Mouse (Mus musculus) liver, adult 2 months (tissue): ENCODE measurements around the gene Gm20388. TPM values are rescaled to one million over a fixed set of nuclear protein-coding genes. Genes with fewer than 3 reads are reported as not detected.
A peak's percentile ranks its signal among the peaks of the same experiment; 100 is the strongest.

Experiments
- DNase-seq: peaks from one replicate; pipeline ENCODE4 v3.0.0-alpha.2; 2011; ENCODE audit warnings: low read depth, low spot score; ENCODE audit errors: extremely low read depth
- H3K27ac ChIP-seq: fragments of 200-500 bp; replicated peaks from 2 replicates; pipeline ENCODE4 v1.5.1; 2012; ENCODE audit warnings: low read depth, mild to moderate bottlenecking, control low read depth, inconsistent platforms, low read length; ENCODE audit not compliant: insufficient read depth
- H3K27me3 ChIP-seq: fragments of 200-500 bp; 2 replicates; pipeline ENCODE4 v1.6.1; 2012; ENCODE audit warnings: mild to moderate bottlenecking, moderate library complexity, low read length, inconsistent platforms; ENCODE audit not compliant: control insufficient read depth, insufficient read depth
- H3K36me3 ChIP-seq: fragments of 200-500 bp; 2 replicates; pipeline ENCODE4 v1.6.1; 2012; ENCODE audit warnings: low read length, inconsistent platforms; ENCODE audit not compliant: control insufficient read depth, insufficient read depth
- H3K4me1 ChIP-seq: fragments of 200-500 bp; 2 replicates; pipeline ENCODE4 v1.6.1; 2011; ENCODE audit warnings: low read length; ENCODE audit not compliant: control insufficient read depth, insufficient read depth
- H3K4me3 ChIP-seq: fragments of 200-500 bp; 2 replicates; pipeline ENCODE4 v1.5.1; 2011; ENCODE audit warnings: low read depth, mild to moderate bottlenecking, control low read depth, low read length, moderate library complexity; ENCODE audit not compliant: insufficient read depth
- H3K79me2 ChIP-seq: fragments of 200-500 bp; 2 replicates; pipeline ENCODE4 v1.6.1; 2012; ENCODE audit warnings: inconsistent platforms, mild to moderate bottlenecking, low read length, moderate library complexity; ENCODE audit not compliant: control insufficient read depth, insufficient read depth
- H3K9ac ChIP-seq: fragments of 200-500 bp; 2 replicates; pipeline ENCODE4 v1.6.1; 2012; ENCODE audit warnings: low read depth, mild to moderate bottlenecking, control low read depth, inconsistent platforms, low read length
- CTCF ChIP-seq: fragments of 200-500 bp; IDR thresholded peaks from 2 replicates; pipeline ENCODE4 v1.5.1; 2011; ENCODE audit warnings: low read depth, low read length, control low read depth
- POLR2A ChIP-seq: fragments of 200-500 bp; IDR thresholded peaks from 2 replicates; pipeline ENCODE4 v1.6.1; 2011; ENCODE audit warnings: low read length, control low read depth; ENCODE audit not compliant: insufficient read depth; ENCODE audit errors: extremely low read depth
- WGBS: fragments of 180-500 bp; shearing (Covaris S2); methylation state at CpG from one replicate; pipeline ENCODE4 v1.1.7; 2018; 5-methylcytosine and 5-hydroxymethylcytosine counted together
- polyA plus RNA-seq: library from polyadenylated mRNA; depleted of rRNA; stranded (reverse); fragments of >200 nt; gene quantifications from 2 replicates; pipeline ENCODE4 v1.2.3, GENCODE M21; 2012
- total RNA-seq: library from RNA; depleted of rRNA; stranded (reverse); fragments of >200 nt; gene quantifications from 2 replicates; pipeline ENCODE4 v1.2.3, GENCODE M21; 2014

The Gm20388 gene
- total and polyA plus RNA-seq, 2 experiments: 6.4 to 19.9 TPM

DNA sequence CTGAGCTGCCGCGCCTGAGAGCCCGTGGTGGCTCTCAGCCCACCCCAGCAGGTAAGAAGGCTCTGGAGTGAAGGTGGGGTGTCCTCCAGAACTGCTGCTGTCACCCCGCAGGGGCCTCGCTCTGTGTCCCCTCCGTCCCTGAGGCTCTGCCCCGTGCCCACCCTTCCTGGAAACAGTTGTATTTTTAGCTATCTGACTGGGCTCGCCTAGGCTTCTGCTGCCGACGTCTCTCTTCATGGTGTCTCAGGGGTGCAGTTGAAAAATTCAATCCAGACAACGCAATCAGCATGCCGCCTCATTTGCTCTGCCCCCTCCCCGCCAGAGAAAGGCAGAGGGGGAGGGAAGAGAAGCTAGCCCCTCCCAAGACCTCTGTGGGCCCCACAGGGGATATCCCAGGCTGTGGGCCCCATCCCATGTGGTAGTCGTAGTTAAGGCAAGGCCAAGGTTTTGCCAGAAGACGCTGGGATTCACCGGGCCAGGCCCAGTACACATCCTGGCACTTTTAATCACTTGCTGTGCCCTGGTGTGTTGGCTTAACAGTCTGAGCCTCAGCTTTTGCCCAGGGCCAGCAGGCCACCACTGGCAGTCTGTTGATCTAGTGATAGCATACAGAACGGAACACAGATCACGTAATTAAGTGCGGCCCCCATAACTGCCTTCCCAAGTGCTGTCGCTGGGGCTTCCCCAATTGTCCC lies 645.7 kb downstream of the Gm20388 start:
- no peak for DNase-seq

DNA sequence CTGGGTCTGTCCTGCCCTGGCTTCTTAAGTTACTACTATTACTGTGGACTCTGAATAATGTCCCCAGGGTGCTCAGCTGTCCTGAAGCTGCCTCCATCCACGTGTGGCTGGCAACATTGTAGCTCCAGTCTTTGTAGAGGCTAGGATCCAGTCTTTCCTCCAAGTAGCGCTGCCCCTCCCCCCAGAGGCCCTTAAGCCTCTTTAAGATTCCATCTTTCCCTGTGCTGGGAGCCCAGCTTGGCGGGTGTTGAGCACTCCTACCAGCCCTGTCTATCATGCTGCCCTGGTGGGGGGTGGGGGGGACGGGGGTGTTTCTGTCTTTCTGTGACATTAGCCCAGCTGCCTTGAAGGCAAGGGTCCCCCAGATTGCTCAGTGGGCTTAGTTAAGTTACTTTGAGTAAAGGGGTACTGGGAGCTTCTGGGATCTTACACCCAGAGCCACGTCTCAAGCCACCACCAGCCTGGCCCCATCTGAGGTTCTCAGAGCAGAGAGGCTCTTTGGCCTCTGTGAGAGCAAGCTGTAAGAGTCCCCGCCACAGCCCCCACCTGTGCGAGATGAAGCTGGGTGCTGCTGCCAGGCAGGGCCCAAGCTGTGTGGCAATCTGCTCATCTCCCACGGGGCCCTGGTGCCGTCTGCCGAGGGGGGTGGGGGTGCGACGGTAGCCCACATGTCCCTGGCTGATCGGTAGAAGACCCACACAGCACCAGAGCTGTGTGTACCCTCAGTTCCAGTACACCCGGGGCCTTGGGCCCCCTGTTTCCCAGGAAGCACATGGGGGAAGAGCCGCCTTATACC lies 646.7 kb downstream of the Gm20388 start:
- 78% methylated on average over 15 of the region's 15 CpGs for WGBS
- H3K79me2 ChIP-seq: peaks cover 50% of the 10 kb centered on the region
- no peak for TF ChIP-seq POLR2A
- TF ChIP-seq CTCF: no peak
- H3K4me1 ChIP-seq: peaks cover 2% of the 10 kb centered on the region
- no peak for DNase-seq
- H3K36me3 ChIP-seq: no peaks in the 10 kb centered on the region
- no peak overlapping the region for H3K27ac ChIP-seq
- H3K27me3 ChIP-seq: no peaks in the 10 kb centered on the region
- H3K9ac ChIP-seq: no peak overlapping the region
- H3K4me3 ChIP-seq: no peak overlapping the region

More for the DNA sequence above, 645.7 kb downstream of the Gm20388 start:
- WGBS: 94% methylated on average over 20 of the region's 20 CpGs
- H3K79me2 ChIP-seq: peaks cover 60% of the 10 kb centered on the region
- H3K9ac ChIP-seq: no peak overlapping the region
- no peak overlapping the region for H3K4me3 ChIP-seq
- TF ChIP-seq POLR2A (no peak), CTCF (no peak)
- H3K27me3 ChIP-seq: no peaks in the 10 kb centered on the region
- H3K36me3 ChIP-seq: no peaks in the 10 kb centered on the region
- H3K27ac ChIP-seq: no peak overlapping the region
- peaks cover 2% of the 10 kb centered on the region for H3K4me1 ChIP-seq

DNA sequence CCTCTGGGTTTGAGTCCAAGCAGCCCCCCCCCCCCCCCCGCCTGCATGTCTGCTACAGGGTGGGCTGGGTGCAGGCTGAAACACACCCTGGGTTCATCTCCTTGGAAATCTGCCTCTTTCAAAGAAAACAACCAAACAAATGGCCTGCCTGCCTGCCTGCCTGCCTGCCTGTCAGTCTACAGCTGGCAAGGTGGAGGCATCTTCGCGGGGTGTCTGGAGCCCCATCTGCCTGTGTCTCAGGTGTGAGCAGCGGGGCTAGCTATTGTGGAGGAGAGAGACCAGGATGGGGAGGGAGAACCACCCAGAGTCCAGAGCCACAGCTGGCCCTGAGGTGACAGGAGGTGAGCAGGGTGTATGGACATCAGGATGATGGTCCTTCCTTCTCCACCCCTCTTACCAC lies 647.5 kb downstream of the Gm20388 start:
- H3K36me3 ChIP-seq: no peaks in the 10 kb centered on the region
- TF ChIP-seq CTCF (no peak), POLR2A (no peak)

DNA sequence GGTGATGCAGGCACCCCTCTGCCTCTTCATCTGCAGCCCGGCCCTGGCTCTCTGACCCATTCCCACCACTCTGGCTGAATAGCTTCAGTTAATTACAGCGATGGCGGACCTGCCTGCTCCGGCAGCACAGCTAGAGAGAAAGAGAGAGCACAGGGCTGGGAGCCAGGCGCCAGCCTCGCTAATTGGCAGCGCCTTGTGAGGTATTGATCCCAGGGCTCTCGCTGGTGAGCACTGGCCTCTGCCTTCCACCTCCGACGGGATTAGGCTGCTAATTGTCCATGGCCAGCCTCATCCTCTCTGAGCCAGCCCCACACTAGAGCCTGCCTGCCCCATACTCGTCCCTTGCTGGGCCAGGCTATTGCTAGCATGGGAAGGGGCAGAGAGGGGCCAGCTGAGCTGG lies 649.0 kb downstream of the Gm20388 start:
- peak; percentile 67 for DNase-seq
- H3K79me2 ChIP-seq: peaks cover 31% of the 10 kb centered on the region
- WGBS: 31% methylated on average over 11 of the region's 11 CpGs
- H3K4me1 ChIP-seq: peaks cover 3% of the 10 kb centered on the region
- no peaks in the 10 kb centered on the region for H3K27me3 ChIP-seq
- H3K9ac ChIP-seq: no peak overlapping the region
- H3K27ac ChIP-seq: no peak overlapping the region
- TF ChIP-seq POLR2A (no peak), CTCF (peak; percentile 60)
- no peak overlapping the region for H3K4me3 ChIP-seq
- H3K36me3 ChIP-seq: no peaks in the 10 kb centered on the region

More for the DNA sequence above, 647.5 kb downstream of the Gm20388 start:
- Histone ChIP-seq H3K79me2 (peaks cover 42% of the 10 kb centered on the region), H3K9ac (no peak overlapping the region), H3K27ac (no peak overlapping the region), H3K4me3 (no peak overlapping the region), H3K27me3 (no peaks in the 10 kb centered on the region), H3K4me1 (peaks cover 2% of the 10 kb centered on the region)
- WGBS: 92% methylated on average over 4 of the region's 4 CpGs
- no peak for DNase-seq

DNA sequence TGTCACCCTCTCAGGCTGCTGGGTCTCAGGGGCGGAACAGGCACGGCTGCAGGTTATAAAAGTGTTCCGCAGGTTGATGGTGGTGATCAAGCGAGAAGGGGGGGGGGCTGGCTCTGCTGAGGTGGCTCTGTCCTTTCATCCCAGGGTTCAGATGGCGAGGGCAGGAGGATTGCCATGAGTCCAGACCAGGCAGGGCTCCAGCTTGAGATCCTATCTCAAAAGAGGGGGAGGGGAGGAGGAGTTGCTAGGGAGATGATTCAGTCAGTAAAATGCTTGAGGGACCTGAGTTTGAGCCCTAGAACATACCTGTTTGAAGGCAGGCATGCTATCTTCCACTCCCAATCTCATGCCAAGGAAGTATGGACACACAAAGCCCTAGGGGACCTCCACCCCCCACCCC lies 649.9 kb downstream of the Gm20388 start:
- H3K27me3 ChIP-seq: no peaks in the 10 kb centered on the region
- no peak for TF ChIP-seq POLR2A
- TF ChIP-seq CTCF: no peak
- 93% methylated on average over 5 of the region's 5 CpGs for WGBS
- no peak for DNase-seq
- peaks cover 3% of the 10 kb centered on the region for H3K4me1 ChIP-seq
- H3K79me2 ChIP-seq: peaks cover 23% of the 10 kb centered on the region
- no peak overlapping the region for H3K4me3 ChIP-seq
- no peak overlapping the region for H3K9ac ChIP-seq
- no peak overlapping the region for H3K27ac ChIP-seq
- H3K36me3 ChIP-seq: no peaks in the 10 kb centered on the region
